Mouse (Mus musculus) mouse trophoblast stem cell (cell line): ENCODE results near the gene Snx7.

ENCODE experiments used
- in situ Hi-C, 2 experiments: fragments of 300-500 bp; cut with MseI, MboI; formaldehyde crosslinking; loops; 2 replicates in 1 of 2; 3 replicates in 1 of 2; pipeline ENCODE4 v1.15.1; 2025

Snx7 gene

DNA sequence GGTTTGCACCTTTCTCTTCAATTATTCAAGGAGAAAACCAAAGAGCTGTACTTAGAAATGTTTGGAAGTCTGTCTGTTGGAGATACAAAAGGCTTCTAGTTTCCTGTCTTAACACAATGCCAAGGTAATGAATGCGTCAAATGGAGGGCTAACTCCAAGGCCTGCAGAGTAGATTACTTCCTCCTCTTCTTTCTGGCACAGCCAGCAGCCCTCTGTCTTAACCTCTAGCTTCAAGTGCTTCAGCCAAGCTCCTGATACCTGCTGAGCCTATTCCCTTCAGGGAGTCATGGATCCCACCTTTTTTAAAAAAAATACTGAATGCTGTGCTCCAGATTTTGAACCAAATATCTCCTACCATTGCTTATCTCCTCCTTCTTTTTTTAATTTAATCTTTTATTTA is 51.1 kb downstream of the Snx7 start:
- in situ Hi-C loops, result no loop called here

DNA sequence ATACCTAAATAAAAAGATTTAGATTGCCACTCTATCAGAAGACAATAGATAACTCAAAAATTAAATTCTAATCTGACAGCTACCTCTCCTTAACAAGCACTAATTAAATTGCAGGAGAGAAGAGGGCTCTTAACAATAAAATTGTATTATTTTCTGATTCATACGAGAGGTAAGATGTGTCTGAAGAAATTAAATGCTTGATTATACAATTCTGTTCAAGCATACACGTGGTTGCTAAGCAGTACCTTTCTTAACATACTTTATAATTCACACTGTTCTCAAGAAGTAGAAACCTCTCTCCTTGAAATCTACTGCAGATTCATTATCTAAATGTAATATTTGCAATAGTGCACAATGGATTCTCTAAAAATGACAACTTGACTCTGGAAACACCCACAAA is 54.5 kb downstream of the Snx7 start:
- in situ Hi-C loops, result no loop called here

DNA sequence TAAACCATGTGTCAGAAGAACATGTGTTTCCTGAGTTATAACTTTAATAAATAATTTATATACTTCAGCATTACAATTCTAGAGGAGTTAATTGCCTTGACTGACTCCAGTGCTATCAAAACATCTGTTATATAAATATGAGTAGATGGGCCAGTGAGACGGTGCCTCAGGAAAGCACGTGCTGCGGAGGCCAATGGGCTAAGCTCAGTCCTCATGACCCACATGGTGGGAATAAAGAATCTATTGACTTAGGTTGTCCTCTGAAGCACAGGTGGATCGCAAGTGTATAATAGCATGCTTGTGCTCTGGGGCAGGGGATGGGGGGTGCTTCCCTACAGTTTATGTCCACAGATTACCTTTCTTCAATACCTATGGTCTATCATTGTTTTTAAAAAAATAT is 56.6 kb downstream of the Snx7 start:
- in situ Hi-C loops, result no loop called here

DNA sequence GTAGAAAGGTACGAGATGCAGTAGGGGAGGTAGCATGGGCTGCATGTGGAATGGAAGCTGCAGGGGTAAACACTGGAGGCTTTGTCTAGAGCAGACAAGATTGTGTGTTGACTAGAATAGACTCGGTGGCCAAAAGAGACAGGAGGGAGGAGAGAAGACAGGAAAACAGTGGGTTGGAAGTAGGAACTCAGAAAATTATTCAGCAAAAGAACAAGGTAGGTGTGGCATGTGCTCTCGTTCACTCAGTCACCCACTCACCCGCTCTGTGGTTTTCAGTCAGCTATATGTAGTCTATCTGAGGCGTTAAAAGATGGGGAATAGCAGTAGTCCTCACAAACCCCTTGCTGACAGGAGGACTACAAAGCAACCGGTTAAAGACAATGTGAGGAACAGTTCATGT is 63.0 kb downstream of the Snx7 start:
- in situ Hi-C loops, result no loop called here

DNA sequence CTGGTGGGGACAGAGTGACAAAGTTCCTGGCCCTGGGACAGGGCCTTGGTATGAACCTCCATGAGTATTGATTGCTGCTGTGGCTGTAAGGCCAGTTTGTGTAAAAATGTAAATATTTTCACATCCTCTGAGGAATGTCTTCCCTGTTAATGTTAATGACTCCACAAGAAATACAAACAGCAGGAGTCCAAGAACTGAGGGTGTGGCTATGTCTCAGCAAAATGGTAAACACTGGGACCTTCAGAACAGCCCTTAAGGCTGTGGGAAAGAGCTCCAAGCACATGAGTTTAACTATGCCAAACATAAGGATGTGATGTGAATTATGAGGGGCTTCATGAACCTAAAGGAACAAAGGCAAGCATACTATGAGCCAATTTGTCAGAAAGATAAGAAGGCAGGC is 74.2 kb downstream of the Snx7 start:
- in situ Hi-C loops, result no loop called here

DNA sequence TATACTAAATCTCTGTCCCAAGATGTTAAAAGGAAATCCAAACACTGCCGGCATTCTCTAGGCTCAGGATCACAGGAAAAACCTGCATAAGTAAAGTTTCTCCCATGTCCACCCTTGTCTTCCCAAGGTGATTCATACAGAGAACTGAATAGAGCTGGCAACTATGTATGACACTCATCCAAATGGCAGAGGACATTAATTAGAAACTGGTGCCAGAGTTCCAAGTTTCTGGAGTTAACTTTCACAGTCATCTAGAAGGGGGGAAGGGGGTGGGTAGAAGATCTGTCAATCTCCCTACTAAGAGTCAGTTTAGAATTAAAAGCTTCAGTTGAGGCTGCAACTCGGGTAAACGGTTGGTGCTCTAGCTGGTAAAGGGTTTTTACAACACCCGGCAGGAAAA is 76.8 kb downstream of the Snx7 start:
- in situ Hi-C loops, result no loop called here

DNA sequence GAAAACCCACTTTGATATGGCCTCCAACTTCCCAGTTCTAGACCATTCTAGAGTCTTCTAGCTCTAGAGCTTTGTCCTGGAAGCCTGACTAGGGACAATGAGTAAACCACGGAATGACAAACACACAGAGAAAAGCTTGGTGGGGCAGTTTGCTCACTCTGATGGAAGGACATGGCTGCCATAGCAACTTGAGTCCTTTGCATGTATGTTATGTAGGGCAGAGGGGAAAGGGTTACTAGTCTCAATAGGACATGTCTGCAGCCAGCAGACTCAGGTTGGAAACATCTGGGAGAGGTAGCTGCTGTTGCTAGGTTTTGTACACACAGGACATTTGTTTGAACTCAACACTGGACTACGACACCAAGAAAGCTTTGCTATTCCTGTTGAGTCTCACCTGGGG is 77.5 kb downstream of the Snx7 start:
- in situ Hi-C loops, result no loop called here

DNA sequence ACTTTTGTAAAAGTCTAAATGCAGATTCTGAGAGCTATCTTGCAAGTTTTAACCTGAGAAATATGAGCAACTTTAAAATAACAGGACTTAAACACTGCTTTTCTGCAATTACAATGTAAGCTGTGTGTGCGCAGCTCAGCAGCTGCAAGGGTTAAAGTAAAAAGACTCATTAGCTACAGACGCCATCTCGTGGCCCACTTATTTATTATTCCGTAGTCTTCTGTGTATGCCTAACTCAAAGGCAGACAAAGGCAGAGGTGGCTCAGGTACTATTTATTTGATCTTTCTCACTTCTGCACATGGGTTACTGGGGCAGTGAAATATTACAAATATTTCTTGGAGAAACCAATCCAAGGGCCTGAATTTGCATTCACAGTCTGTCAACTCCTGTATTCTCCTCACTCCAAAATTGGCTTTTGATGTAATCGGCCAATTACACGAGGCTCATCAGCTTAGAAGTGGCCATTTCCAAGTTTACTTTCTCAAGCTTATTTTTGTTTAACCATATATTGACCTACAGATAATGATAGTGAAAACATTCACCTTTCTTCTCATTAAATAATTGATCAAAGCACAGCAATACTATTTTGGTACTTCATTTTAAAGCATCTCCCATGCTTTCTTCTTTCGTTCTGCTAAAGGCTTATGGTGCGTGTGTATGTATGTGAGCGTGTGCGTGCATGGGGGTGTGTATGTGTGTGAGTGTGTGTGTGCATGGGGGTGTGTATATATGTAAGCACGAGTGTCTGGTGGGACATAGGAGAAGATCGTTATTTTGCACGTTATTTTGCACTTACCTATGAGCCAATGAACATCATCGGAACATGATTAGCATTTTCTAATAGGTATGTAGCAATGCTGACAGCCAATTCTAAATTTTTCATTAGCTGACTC is 79.7 kb downstream of the Snx7 start:
- in situ Hi-C loops, result no loop called here

DNA sequence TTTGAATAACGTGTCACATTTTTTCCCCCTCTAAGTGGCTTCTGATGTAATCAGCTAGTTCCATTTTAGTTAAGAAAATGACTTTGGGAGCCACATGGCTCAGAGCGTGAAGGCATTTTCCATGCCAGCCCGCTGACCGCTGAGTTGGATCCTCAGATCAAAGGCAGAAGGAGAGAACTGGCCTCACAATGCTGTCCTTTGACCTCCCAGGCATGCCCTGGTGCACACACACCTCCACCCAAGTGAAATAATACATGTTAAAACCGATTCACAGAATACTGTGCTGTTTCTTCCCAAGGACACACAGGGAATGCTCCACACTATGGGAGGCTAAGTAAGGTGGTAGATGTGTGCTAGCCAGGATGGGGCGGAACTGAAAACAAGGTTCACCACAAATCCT is 81.5 kb downstream of the Snx7 start:
- in situ Hi-C loops, result no loop called here

DNA sequence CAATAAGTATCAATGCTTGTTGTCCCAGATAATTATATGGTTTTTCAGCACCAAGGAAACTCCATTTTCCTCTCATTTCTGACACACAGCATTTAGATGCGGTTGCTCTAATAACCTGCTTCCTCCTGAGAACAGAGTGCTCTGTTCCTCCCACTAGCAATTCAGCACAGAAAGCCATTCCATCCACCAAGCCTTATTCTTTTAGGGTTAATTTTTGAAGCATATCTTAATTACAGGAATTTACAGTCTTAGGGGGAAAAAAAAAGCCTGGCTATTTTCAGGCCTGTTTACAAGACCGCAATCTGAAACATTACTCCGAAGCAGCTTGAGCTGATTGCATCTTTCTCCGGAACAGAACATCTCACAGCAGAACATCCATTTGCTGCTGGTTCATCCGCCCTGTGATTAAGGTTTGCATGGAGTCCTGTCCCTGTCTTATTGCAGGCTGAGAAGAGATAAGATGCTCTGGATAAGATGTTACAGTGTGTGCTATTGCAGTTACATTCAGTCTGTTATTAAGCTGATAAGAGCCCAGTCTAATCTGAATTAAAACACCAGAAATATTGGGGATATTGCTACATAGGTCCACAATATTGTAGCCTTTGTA is 116.5 kb downstream of the Snx7 start:
- in situ Hi-C loops, result no loop called here

DNA sequence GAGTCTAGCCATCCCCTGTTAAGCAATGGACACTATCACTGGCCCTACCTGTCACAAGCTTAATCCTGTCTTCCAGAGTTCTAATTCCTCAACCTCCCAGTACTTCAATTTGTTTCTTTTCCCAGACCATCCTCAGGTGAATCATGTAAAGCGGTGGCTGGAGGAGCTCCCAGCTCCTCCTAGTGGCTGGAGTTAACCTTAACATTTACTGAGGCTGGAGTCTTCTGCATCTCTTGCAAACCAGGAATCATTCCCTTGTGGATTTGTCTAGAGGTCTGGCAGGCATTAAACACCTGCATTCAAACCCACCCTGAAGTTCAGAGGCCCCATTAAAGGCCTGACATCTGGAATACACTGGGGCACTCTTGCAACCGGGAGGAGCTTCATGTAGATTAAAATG is 117.1 kb downstream of the Snx7 start:
- in situ Hi-C loops, result no loop called here

DNA sequence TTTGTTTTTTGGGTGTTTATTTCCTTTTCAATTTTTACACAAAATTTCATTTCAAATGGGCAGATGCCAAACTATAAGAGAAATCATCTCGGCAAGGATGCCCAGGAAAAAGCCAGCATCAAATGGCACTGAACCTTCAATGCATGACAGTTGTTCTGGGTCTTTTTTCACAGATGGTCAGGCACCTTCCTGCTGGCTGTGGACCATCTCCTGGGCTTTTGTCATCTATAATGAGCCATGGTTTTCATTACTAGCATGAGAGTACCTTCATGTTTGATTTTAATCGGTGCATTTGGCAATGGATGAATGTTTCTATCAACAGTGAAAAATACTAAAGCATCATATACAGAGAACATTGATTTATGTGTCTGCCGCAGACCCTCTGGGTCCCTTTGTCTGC is 119.5 kb downstream of the Snx7 start:
- in situ Hi-C loops, result no loop called here

DNA sequence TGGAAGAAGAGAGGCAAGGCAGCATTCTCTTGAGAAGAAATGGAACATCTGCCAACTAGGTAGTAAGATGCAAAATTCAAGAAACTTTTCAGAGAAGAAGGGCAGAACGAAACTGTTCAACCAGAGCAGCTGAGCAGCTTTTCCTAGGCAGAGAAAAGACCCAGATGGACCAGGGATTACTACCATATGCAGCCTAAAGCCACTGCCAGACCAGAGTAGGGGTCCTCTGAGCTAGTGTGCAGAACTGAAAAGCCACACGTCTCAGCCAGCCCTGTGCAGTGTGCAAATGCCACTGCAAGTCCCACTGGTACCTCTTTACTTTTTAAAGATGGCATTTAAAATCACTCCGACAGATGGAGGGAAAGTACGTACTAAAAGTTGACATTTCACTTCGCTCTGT is 129.0 kb downstream of the Snx7 start:
- in situ Hi-C loops, result no loop called here

DNA sequence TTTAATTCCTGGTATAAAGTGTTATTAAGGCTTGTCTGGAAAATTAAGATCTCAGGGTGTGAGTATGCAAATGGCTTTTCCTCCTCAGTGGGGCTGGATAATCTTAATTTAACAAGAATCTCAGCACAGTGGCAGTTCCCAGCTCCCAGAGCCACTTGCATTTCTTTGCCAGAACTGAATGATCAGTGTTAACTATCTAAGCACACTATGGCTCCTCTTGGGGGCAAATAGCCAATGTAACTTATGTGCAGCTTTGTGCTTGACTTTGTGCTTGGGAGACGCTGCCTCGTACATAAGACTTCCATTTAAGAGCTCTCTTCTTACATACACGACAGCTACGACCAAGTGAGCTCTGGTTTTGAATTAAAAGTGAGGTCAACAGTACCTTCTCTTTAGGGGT is 136.1 kb downstream of the Snx7 start:
- in situ Hi-C loops, result no loop called here
